Comparison of ENCODE assay signal across 9 mouse cellular contexts in the genomic region with DNA sequence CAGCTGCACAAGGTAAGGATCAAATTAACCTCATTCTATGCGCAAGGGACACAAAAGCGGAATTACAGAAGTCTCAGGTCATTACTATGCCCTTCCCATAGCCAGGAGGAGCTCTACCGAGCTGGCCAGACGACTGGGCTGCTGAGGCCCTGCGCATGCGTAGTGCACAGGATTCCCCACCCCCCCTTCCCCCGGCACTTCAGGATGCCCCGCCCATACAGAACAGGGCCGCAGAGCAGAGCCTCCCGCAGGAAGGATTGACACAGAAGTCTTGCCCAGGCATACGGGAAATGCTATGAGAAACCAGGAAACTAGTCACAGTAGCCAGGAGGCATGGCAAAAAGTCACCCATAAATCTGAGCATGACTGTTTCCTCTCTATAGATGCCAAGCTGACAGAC. TPM values are rescaled to one million over a fixed set of nuclear protein-coding genes. Genes with fewer than 3 reads are reported as not detected.
DNase-seq lines count a peak whose midpoint lies in the region; ATAC-seq lines count a peak whose summit lies in the region.
"Had no signal": no experiment of that assay in that cellular context is flagged by ENCODE, and none has a peak within 500 bp of the region (broad histone marks: within the 10 kb centered on the region; RNA-seq: fewer than 3 reads in every experiment).

No protein-coding gene starts in this region.

- no peaks in the 10 kb centered on the region for H3K4me1 ChIP-seq in intestine, embryonic 15.5 days (replicated peaks)
- H3K4me1 ChIP-seq in liver, embryonic 13.5 days (replicated peaks): peaks cover 25% of the 10 kb centered on the region

- H3K9me3 ChIP-seq in intestine, embryonic 15.5 days: no peaks in the 10 kb centered on the region
- H3K9me3 ChIP-seq in liver, embryonic 13.5 days (replicated peaks): no peaks in the 10 kb centered on the region

- no peaks in the 10 kb centered on the region for H3K27me3 ChIP-seq in intestine, embryonic 15.5 days (replicated peaks)
- H3K27me3 ChIP-seq in liver, embryonic 13.5 days: no peaks in the 10 kb centered on the region
- H3K27me3 ChIP-seq: Patski had no signal

- peak; percentile 7 to 8 for DNase-seq in spleen, adult 18-20 months
- no peak for DNase-seq in spleen, postnatal 4 days (ENCODE audit: low spot score in 2 of 2)
- peak; percentile 91 for DNase-seq in embryo, embryonic 11 days
- peak; percentile 97 for DNase-seq in heart, adult 11 months
- DNase-seq in liver, embryonic 13.5 days: peak; percentile 23
- peak; percentile 3 to 6 for DNase-seq in natural killer cell, adult 2 months (ENCODE audit: low spot score in 2 of 2)
- peak; percentile 49 for DNase-seq in thymus, postnatal 14 days

- no peaks in the 10 kb centered on the region for H3K36me3 ChIP-seq in intestine, embryonic 15.5 days
- no peaks in the 10 kb centered on the region for H3K36me3 ChIP-seq in liver, embryonic 13.5 days

- H3K4me3 ChIP-seq in intestine, embryonic 15.5 days (replicated peaks): peak overlapping the region; percentile 22; the same call in 1 of the 2 replicates
- peak overlapping the region; percentile 25; the same call in 1 of the 2 replicates for H3K4me3 ChIP-seq in liver, embryonic 13.5 days (replicated peaks)

- ATAC-seq in intestine, embryonic 15.5 days: peak; percentile 98
- peak; percentile 85 for ATAC-seq in liver, embryonic 13.5 days (ENCODE audit: low read depth)
- ATAC-seq: Patski had no signal

- no peak overlapping the region for H3K27ac ChIP-seq in intestine, embryonic 15.5 days
- no peak overlapping the region for H3K27ac ChIP-seq in liver, embryonic 13.5 days

- peak overlapping the region; percentile 48 for H3K4me2 ChIP-seq in intestine, embryonic 15.5 days (replicated peaks)
- peak overlapping the region; percentile 57 for H3K4me2 ChIP-seq in liver, embryonic 13.5 days

- 4% methylated on average over 11 of the region's 11 CpGs for WGBS in intestine, embryonic 15.5 days
- 3% methylated on average over 11 of the region's 11 CpGs for WGBS in liver, embryonic 13.5 days (ENCODE audit: insufficient replicate concordance)

- H3K9ac ChIP-seq in intestine, embryonic 15.5 days: no peak overlapping the region
- H3K9ac ChIP-seq in liver, embryonic 13.5 days: no peak overlapping the region

RNA-seq across cellular contexts. Expression of gene Birc3, which starts 41.5 kb away (rescaled TPM):
- polyA plus RNA-seq in intestine, embryonic 15.5 days (2015; fragmentation: Nextera tagmentation; extraction: Ambion mirVana): 11.7 and 11.9 TPM in 2 replicates
- 4.8 and 5.7 TPM in 2 replicates for polyA plus RNA-seq in liver, embryonic 13.5 days (2015; fragmentation: Nextera tagmentation; extraction: Ambion mirVana)

Comparison
In these comparisons a context has a peak if more than half of its experiments do, and no peak if none do; other contexts are left out.
1. DNase-seq: peak in spleen, adult 18-20 months (2 of 2), embryo, embryonic 11 days (single experiment), heart, adult 11 months (single experiment), liver, embryonic 13.5 days (single experiment), natural killer cell, adult 2 months (2 of 2) and thymus, postnatal 14 days (single experiment); none in spleen, postnatal 4 days (0 of 2).